Mouse (Mus musculus): Measurements from ENCODE around the gene Pik3cg. TPM values are rescaled to one million over a fixed set of nuclear protein-coding genes. Genes with fewer than 3 reads are reported as not detected.

Gene Pik3cg
- polyA plus RNA-seq, 1 experiment = 4.9 TPM

DNA sequence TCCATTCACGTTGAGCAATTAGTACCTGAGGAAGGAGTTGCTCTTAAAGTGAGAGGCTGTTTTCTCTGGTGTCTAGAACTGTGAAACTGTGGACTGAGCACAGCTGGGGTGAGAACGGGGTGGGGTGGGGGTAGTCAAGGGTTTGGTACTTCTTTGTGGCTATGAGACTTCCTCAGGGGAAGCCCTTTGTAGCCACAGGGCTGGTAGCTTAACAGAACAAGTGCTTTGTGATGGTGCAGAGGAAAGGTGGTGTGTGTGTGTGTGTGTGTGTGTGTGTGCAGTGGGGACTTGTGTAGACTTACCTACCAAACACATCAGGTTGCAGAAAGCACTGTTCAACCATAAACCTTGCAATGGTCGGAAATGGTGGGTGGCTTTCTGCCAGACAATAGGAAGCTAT, 39.7 kb downstream of the Pik3cg start:
- TF ChIP-seq CTCF (IDR thresholded peaks at IDR 0.05; ENCODE audit: insufficient read depth, low read length) (no peak), POLR2A (IDR thresholded peaks at IDR 0.05; ENCODE audit: borderline replicate concordance, extremely low read depth, low read depth, low read length) (no peak)
- 19% methylated on average over 3 of the region's 3 CpGs for WGBS
- DNase-seq = no peak
- Histone ChIP-seq H3K4me1 (ENCODE audit: control insufficient read depth, insufficient read depth, low read length) (no peaks in the 10 kb centered on the region), H3K4me3 (replicated peaks; ENCODE audit: extremely low read depth, low read depth, low read length) (no peak overlapping the region)

GRCm38 (mm10) chr12:32163706-32164105, 44.8 kb downstream of the Pik3cg start:
- TF ChIP-seq POLR2A (IDR thresholded peaks at IDR 0.05; ENCODE audit: borderline replicate concordance, extremely low read depth, low read depth, low read length) (no peak), CTCF (IDR thresholded peaks at IDR 0.05; ENCODE audit: insufficient read depth, low read length) (no peak)
- H3K4me1 ChIP-seq (ENCODE audit: control insufficient read depth, insufficient read depth, low read length) = no peaks in the 10 kb centered on the region
- WGBS = 51% methylated on average over 2 of the region's 2 CpGs
- no peak for DNase-seq
- H3K4me3 ChIP-seq (replicated peaks; ENCODE audit: extremely low read depth, low read depth, low read length) = no peak overlapping the region

GRCm38 (mm10) chr12:32158757-32159156, 49.7 kb downstream of the Pik3cg start:
- Histone ChIP-seq H3K4me1 (ENCODE audit: control insufficient read depth, insufficient read depth, low read length) (no peaks in the 10 kb centered on the region), H3K4me3 (replicated peaks; ENCODE audit: extremely low read depth, low read depth, low read length) (no peak overlapping the region)
- TF ChIP-seq POLR2A (IDR thresholded peaks at IDR 0.05; ENCODE audit: borderline replicate concordance, extremely low read depth, low read depth, low read length) (no peak), CTCF (IDR thresholded peaks at IDR 0.05; ENCODE audit: insufficient read depth, low read length) (no peak)
- 57% methylated on average over 5 of the region's 5 CpGs for WGBS
- no peak for DNase-seq

DNA sequence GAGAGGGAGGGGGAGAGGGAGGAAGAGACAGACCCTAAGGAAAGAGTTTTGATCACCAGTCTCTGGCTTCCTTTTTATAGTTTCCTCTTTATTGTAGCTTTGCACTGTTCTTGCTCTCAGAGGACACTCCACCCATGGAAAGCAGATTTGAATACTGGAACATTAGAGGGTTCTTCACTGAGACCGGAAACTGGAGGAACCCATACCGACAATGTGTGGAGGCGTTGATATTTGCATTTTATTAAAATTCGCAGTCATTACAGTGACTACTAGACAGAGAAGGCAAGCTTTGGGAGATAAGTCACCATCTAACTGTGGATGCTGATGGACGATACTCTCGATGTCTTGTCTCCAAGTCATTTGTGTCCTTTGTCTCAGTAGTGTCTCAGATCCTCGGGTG, 61.9 kb downstream of the Pik3cg start:
- no peak overlapping the region for H3K4me3 ChIP-seq (replicated peaks; ENCODE audit: extremely low read depth, low read depth, low read length)
- no peaks in the 10 kb centered on the region for H3K4me1 ChIP-seq (ENCODE audit: control insufficient read depth, insufficient read depth, low read length)
- no peak for DNase-seq
- 73% methylated on average over 7 of the region's 7 CpGs for WGBS
- TF ChIP-seq CTCF (IDR thresholded peaks at IDR 0.05; ENCODE audit: insufficient read depth, low read length) (no peak), POLR2A (IDR thresholded peaks at IDR 0.05; ENCODE audit: borderline replicate concordance, extremely low read depth, low read depth, low read length) (no peak)

GRCm38 (mm10) chr12:32145651-32146050, 62.8 kb downstream of the Pik3cg start:
- TF ChIP-seq CTCF (IDR thresholded peaks at IDR 0.05; ENCODE audit: insufficient read depth, low read length) (no peak), POLR2A (IDR thresholded peaks at IDR 0.05; ENCODE audit: borderline replicate concordance, extremely low read depth, low read depth, low read length) (no peak)
- Histone ChIP-seq H3K4me3 (replicated peaks; ENCODE audit: extremely low read depth, low read depth, low read length) (no peak overlapping the region), H3K4me1 (ENCODE audit: control insufficient read depth, insufficient read depth, low read length) (no peaks in the 10 kb centered on the region)
- DNase-seq = no peak
- 79% methylated on average over 4 of the region's 4 CpGs for WGBS

GRCm38 (mm10) chr12:32144513-32144912, 63.9 kb downstream of the Pik3cg start:
- H3K4me1 ChIP-seq (ENCODE audit: control insufficient read depth, insufficient read depth, low read length) = no peaks in the 10 kb centered on the region
- peak; percentile 53 for DNase-seq
- H3K4me3 ChIP-seq (replicated peaks; ENCODE audit: extremely low read depth, low read depth, low read length) = no peak overlapping the region
- TF ChIP-seq CTCF (IDR thresholded peaks at IDR 0.05; ENCODE audit: insufficient read depth, low read length) (peak; percentile 76), POLR2A (IDR thresholded peaks at IDR 0.05; ENCODE audit: borderline replicate concordance, extremely low read depth, low read depth, low read length) (no peak)
- WGBS = 2% methylated on average over 5 of the region's 5 CpGs

GRCm38 (mm10) chr12:32143782-32144181, 64.7 kb downstream of the Pik3cg start:
- TF ChIP-seq CTCF (IDR thresholded peaks at IDR 0.05; ENCODE audit: insufficient read depth, low read length) = no peak
- no peak for TF ChIP-seq POLR2A (IDR thresholded peaks at IDR 0.05; ENCODE audit: borderline replicate concordance, extremely low read depth, low read depth, low read length)
- no peak for DNase-seq
- 86% methylated on average over 5 of the region's 5 CpGs for WGBS
- no peaks in the 10 kb centered on the region for H3K4me1 ChIP-seq (ENCODE audit: control insufficient read depth, insufficient read depth, low read length)
- no peak overlapping the region for H3K4me3 ChIP-seq (replicated peaks; ENCODE audit: extremely low read depth, low read depth, low read length)

DNA sequence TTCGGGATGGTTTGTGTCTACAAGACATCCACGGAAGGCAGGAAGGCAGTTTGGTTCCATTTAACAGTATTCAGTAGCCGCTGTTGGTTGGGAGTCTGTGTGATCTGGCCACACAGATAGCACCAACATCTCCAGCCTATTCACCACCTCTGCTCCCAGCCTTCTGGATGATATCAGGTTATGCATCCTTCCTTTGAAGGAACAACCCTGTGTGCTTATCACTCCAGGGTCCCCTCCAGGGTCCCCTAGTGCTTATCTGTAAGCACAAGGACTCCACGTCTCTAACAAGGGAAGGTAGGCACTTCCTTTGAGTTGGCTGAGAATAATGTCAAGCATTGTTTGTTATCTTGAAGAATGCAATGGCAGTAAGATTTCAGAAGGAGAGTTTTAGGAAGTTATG, 65.3 kb downstream of the Pik3cg start:
- Histone ChIP-seq H3K4me3 (replicated peaks; ENCODE audit: extremely low read depth, low read depth, low read length) (no peak overlapping the region), H3K4me1 (ENCODE audit: control insufficient read depth, insufficient read depth, low read length) (no peaks in the 10 kb centered on the region)
- 47% methylated on average over 4 of the region's 4 CpGs for WGBS
- no peak for DNase-seq
- TF ChIP-seq POLR2A (IDR thresholded peaks at IDR 0.05; ENCODE audit: borderline replicate concordance, extremely low read depth, low read depth, low read length) (no peak), CTCF (IDR thresholded peaks at IDR 0.05; ENCODE audit: insufficient read depth, low read length) (no peak)

DNA sequence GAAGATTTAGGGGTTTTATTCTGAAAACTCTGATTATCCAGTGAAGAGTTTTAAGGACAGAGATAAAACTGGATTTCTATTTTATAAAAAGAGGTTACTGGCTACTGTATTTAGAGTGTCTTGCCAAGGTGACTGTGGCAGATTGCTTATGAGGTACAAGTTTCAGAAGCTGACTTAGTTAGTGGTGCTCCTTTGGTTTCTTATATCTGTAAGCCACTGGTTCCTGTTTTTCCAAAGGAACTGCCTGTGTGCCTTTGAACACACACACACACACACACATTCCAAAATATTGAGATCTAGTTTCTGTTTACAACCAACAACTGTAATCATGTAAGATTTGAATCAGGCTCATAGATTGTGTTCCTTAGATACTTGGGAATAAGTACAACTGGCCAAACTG, 66.7 kb downstream of the Pik3cg start:
- no peak for TF ChIP-seq POLR2A (IDR thresholded peaks at IDR 0.05; ENCODE audit: borderline replicate concordance, extremely low read depth, low read depth, low read length)
- no peak for TF ChIP-seq CTCF (IDR thresholded peaks at IDR 0.05; ENCODE audit: insufficient read depth, low read length)
- DNase-seq = no peak
- no peaks in the 10 kb centered on the region for H3K4me1 ChIP-seq (ENCODE audit: control insufficient read depth, insufficient read depth, low read length)
- H3K4me3 ChIP-seq (replicated peaks; ENCODE audit: extremely low read depth, low read depth, low read length) = no peak overlapping the region

- no peak for DNase-seq
- TF ChIP-seq CTCF (IDR thresholded peaks at IDR 0.05; ENCODE audit: insufficient read depth, low read length) = no peak
- TF ChIP-seq POLR2A (IDR thresholded peaks at IDR 0.05; ENCODE audit: borderline replicate concordance, extremely low read depth, low read depth, low read length) = no peak
- H3K4me3 ChIP-seq (replicated peaks; ENCODE audit: extremely low read depth, low read depth, low read length) = no peak overlapping the region
- 45% methylated on average over 5 of the region's 5 CpGs for WGBS
- no peaks in the 10 kb centered on the region for H3K4me1 ChIP-seq (ENCODE audit: control insufficient read depth, insufficient read depth, low read length)
Observed at GRCm38 (mm10) chr12:32138831-32139230, 69.6 kb downstream of the Pik3cg start.
